Mouse (Mus musculus) small intestine, adult 2 months (tissue): ENCODE results near the gene Csrp3.

Experiments used
- CTCF ChIP-seq: fragments of 200-500 bp; IDR thresholded peaks from 2 replicates; pipeline ENCODE4 v1.5.1; 2012; ENCODE audit warnings: low read depth, mild to moderate bottlenecking, control low read depth, inconsistent platforms, low read length, moderate library complexity, mixed read lengths; ENCODE audit not compliant: insufficient replicate concordance, insufficient read length; ENCODE audit errors: extremely low read depth
- POLR2A ChIP-seq: fragments of 200-500 bp; IDR thresholded peaks from 2 replicates; pipeline ENCODE4 v1.6.1; 2012; ENCODE audit warnings: low read depth, mild to moderate bottlenecking, control low read depth, inconsistent platforms, low read length, moderate library complexity

DNA sequence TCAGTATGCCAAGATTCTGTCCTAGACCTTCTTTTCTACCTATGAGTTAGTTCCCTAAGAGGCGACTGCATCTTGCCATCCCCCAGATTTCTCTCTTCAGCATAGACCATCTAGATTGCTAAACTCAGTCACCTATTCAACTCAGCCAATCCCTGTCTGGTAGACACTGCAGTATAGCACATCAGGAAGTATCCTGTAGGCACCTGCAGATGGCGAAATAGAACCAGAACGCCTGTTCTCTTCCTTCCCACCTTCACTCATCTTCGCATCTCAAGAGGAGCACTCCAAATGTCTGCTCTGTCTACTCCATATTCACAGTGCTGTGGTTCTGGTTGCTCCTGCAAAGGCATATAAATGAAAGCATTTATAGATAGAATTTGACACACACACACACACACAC is 41.2 kb downstream of the Csrp3 start:
- TF ChIP-seq POLR2A (no peak), CTCF (no peak)
